Mouse (Mus musculus): ENCODE results near the gene Cfap73. TPM values are rescaled to one million over a fixed set of nuclear protein-coding genes. Genes with fewer than 3 reads are reported as not detected.

Cfap73 gene
- not detected in 2 replicates for polyA plus RNA-seq (2015; fragmentation: Nextera tagmentation; extraction: Ambion mirVana)

DNA sequence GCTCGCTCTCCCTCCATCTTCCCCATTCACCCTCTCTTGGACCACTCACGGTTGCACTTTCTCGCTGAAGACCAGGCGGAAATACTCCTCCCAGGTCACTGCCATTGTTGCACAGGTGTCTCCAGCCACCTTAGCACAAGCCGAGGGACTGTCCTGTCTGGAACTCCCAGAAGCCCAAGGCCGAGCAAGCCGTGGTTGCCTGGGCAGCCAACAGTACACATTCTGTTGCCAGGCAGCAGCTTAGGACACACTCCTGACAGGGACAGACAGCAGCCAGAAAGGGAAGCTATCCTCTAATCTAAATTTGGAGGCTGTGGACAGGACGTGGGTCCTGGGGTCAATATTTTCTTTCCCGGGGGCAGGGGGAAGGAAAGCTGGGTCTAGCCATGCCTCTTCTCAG is at the start of gene Cfap73:
Cfap73 (minus strand) TSS at position 105 of the 400 bp plus-strand sequence.
- H3K36me3 ChIP-seq: 0 out of 2 replicates have a peak, but pooled peaks cover 1% of the 10 kb centered on the region
- H3K27me3 ChIP-seq: peaks cover 35% of the 10 kb centered on the region
- H3K9me3 ChIP-seq: peaks cover 4% of the 10 kb centered on the region
- no peak for ATAC-seq (ENCODE audit: insufficient number of reproducible peaks, insufficient read depth, low FRiP score, low TSS enrichment, low read depth)
- H3K4me2 ChIP-seq: no peak within 1 kb of the TSS
- 59% methylated on average over 9 of the region's 9 CpGs for whole genome bisulfite sequencing
- no peaks in the 10 kb centered on the region for H3K4me1 ChIP-seq
- no peak within 1 kb of the TSS for H3K4me3 ChIP-seq
- no peak within 1 kb of the TSS for H3K9ac ChIP-seq
- H3K27ac ChIP-seq: no peak within 1 kb of the TSS

GRCm38 (mm10) chr5:120682982-120683771 is 49.1 kb upstream of the Cfap73 start:
- H3K27ac ChIP-seq: no peak overlapping the region
- H3K36me3 ChIP-seq: no peaks in the 10 kb centered on the region
- H3K9me3 ChIP-seq: 0 out of 2 replicates have a peak, but pooled peaks cover 4% of the 10 kb centered on the region
- 9% methylated on average over 24 of the region's 24 CpGs for WGBS
- H3K4me2 ChIP-seq: peak overlapping the region; percentile 22; the same call in 1 of the 2 replicates
- no peak for ATAC-seq (ENCODE audit: insufficient number of reproducible peaks, insufficient read depth, low FRiP score, low TSS enrichment, low read depth)
- H3K4me3 ChIP-seq: no peak overlapping the region
- H3K4me1 ChIP-seq: peaks cover 25% of the 10 kb centered on the region
- H3K27me3 ChIP-seq: peaks cover 53% of the 10 kb centered on the region
- no peak overlapping the region for H3K9ac ChIP-seq

GRCm38 (mm10) chr5:120680918-120681317 is 46.9 kb upstream of the Cfap73 start:
- ATAC-seq (ENCODE audit: insufficient number of reproducible peaks, insufficient read depth, low FRiP score, low TSS enrichment, low read depth): no peak
- H3K4me2 ChIP-seq: 0 out of 2 replicates have a peak overlapping the region, but pooled peaks have one; percentile 62
- no peak overlapping the region for H3K4me3 ChIP-seq
- no peak overlapping the region for H3K27ac ChIP-seq
- H3K9ac ChIP-seq: no peak overlapping the region
- H3K27me3 ChIP-seq: peaks cover 45% of the 10 kb centered on the region
- H3K36me3 ChIP-seq: no peaks in the 10 kb centered on the region
- 85% methylated on average over 18 of the region's 18 CpGs for WGBS
- H3K4me1 ChIP-seq: peaks cover 25% of the 10 kb centered on the region
- H3K9me3 ChIP-seq: 0 out of 2 replicates have a peak, but pooled peaks cover 4% of the 10 kb centered on the region

- peak overlapping the region; percentile 62 for H3K4me2 ChIP-seq
- peak overlapping the region; percentile 38 for H3K4me3 ChIP-seq
- H3K9me3 ChIP-seq: 0 out of 2 replicates have a peak, but pooled peaks cover 4% of the 10 kb centered on the region
- H3K27me3 ChIP-seq: peaks cover 35% of the 10 kb centered on the region
- peak overlapping the region; percentile 65 for H3K9ac ChIP-seq
- 2% methylated on average over 24 of the region's 24 CpGs for WGBS
- ATAC-seq (ENCODE audit: insufficient number of reproducible peaks, insufficient read depth, low FRiP score, low TSS enrichment, low read depth): peak; percentile 71; the same call in 1 of the 2 replicates
- peaks cover 25% of the 10 kb centered on the region for H3K4me1 ChIP-seq
- peak overlapping the region; percentile 69 for H3K27ac ChIP-seq
- no peaks in the 10 kb centered on the region for H3K36me3 ChIP-seq
Observed at GRCm38 (mm10) chr5:120679676-120680555, 45.9 kb upstream of the Cfap73 start.

- Histone ChIP-seq H3K4me1 (peaks cover 25% of the 10 kb centered on the region), H3K9ac (no peak overlapping the region), H3K27me3 (peaks cover 11% of the 10 kb centered on the region), H3K9me3 (no peaks in the 10 kb centered on the region), H3K4me3 (no peak overlapping the region), H3K27ac (no peak overlapping the region), H3K4me2 (no peak overlapping the region), H3K36me3 (no peaks in the 10 kb centered on the region)
- WGBS: 24% methylated on average over 2 of the region's 2 CpGs
- ATAC-seq (ENCODE audit: insufficient number of reproducible peaks, insufficient read depth, low FRiP score, low TSS enrichment, low read depth): no peak
Observed at GRCm38 (mm10) chr5:120677516-120677915, 43.5 kb upstream of the Cfap73 start.

- no peak overlapping the region for H3K9ac ChIP-seq
- no peak overlapping the region for H3K4me2 ChIP-seq
- H3K4me1 ChIP-seq: peaks cover 10% of the 10 kb centered on the region
- H3K36me3 ChIP-seq: no peaks in the 10 kb centered on the region
- no peak overlapping the region for H3K4me3 ChIP-seq
- 37% methylated on average over 21 of the region's 21 CpGs for WGBS
- ATAC-seq (ENCODE audit: insufficient number of reproducible peaks, insufficient read depth, low FRiP score, low TSS enrichment, low read depth): no peak
- no peaks in the 10 kb centered on the region for H3K9me3 ChIP-seq
- H3K27me3 ChIP-seq: no peaks in the 10 kb centered on the region
- no peak overlapping the region for H3K27ac ChIP-seq
Observed at GRCm38 (mm10) chr5:120674229-120675145, 40.5 kb upstream of the Cfap73 start.

DNA sequence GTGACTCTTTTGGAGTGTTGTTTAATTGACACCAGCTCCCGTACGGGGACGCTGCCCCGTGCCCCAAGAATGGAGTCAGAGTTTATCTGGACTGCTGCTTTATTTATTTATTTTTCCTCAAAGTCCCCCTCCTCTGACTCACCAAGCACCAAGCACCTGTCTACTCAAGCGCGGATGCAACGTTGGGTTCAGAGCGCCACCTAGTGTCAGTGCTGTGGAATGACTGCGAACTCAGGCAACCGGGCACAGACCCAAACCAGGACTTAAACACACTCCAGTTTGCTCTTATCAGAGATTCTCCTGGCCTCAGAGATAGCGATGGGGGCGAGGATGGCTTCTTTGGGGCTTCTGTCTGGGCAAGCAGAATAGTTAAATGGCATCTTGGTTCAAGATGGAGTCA is 39.6 kb upstream of the Cfap73 start:
- no peak for ATAC-seq (ENCODE audit: insufficient number of reproducible peaks, insufficient read depth, low FRiP score, low TSS enrichment, low read depth)
- peaks cover 6% of the 10 kb centered on the region for H3K4me1 ChIP-seq
- no peaks in the 10 kb centered on the region for H3K9me3 ChIP-seq
- no peak overlapping the region for H3K9ac ChIP-seq
- H3K27ac ChIP-seq: no peak overlapping the region
- H3K27me3 ChIP-seq: no peaks in the 10 kb centered on the region
- WGBS: 13% methylated on average over 12 of the region's 12 CpGs
- H3K4me2 ChIP-seq: no peak overlapping the region
- no peak overlapping the region for H3K4me3 ChIP-seq
- no peaks in the 10 kb centered on the region for H3K36me3 ChIP-seq

DNA sequence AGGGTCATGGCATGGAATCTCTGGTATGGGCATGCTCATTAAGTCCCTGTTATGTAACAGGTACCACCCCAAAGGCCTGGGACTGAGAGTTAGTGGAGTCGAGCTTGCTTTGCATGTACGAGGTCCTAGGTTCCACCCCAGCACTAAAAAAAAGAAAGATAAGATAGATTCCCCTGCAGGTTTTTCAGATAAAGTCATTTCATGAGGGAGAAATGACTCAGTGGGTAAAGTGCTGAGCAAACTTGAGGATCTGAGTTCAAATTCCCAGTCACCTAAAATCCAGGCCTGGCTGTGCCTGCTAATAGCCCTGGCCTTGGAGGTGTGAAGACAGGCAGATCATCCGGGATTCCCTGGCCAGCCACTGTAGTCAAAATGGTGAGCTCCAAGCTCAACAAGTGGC is 37.8 kb upstream of the Cfap73 start:
- 81% methylated on average over 3 of the region's 3 CpGs for WGBS
- Histone ChIP-seq H3K36me3 (no peaks in the 10 kb centered on the region), H3K9me3 (no peaks in the 10 kb centered on the region), H3K27me3 (0 out of 2 replicates have a peak, but pooled peaks cover 5% of the 10 kb centered on the region), H3K4me2 (no peak overlapping the region), H3K9ac (no peak overlapping the region), H3K4me1 (peaks cover 6% of the 10 kb centered on the region), H3K27ac (no peak overlapping the region), H3K4me3 (no peak overlapping the region)
- no peak for ATAC-seq (ENCODE audit: insufficient number of reproducible peaks, insufficient read depth, low FRiP score, low TSS enrichment, low read depth)

DNA sequence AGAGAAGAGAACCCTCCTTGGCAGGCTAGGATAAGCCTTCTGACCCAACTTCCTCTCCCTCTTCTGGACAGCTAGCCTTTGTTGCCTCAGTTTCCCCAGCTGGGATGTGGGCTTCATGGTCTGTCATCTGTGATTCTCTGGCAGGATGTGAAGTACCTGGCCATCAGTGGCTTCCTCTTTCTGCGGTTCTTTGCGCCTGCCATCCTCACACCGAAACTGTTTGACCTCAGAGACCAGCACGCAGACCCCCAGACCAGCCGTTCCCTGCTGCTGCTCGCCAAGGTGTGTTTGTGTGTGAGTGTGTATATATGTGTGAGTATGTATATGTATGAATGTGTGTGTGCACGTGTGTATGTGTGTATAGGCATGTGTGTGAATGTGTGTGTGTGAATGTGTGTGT is 36.1 kb upstream of the Cfap73 start:
- no peak overlapping the region for H3K27ac ChIP-seq
- peaks cover 6% of the 10 kb centered on the region for H3K4me1 ChIP-seq
- 86% methylated on average over 7 of the region's 7 CpGs for WGBS
- ATAC-seq (ENCODE audit: insufficient number of reproducible peaks, insufficient read depth, low FRiP score, low TSS enrichment, low read depth): no peak
- H3K27me3 ChIP-seq: peaks cover 17% of the 10 kb centered on the region
- H3K9ac ChIP-seq: no peak overlapping the region
- H3K4me2 ChIP-seq: no peak overlapping the region
- no peak overlapping the region for H3K4me3 ChIP-seq
- no peaks in the 10 kb centered on the region for H3K9me3 ChIP-seq
- H3K36me3 ChIP-seq: no peaks in the 10 kb centered on the region

- Histone ChIP-seq H3K4me1 (no peaks in the 10 kb centered on the region), H3K36me3 (no peaks in the 10 kb centered on the region), H3K4me2 (no peak overlapping the region), H3K9me3 (no peaks in the 10 kb centered on the region), H3K4me3 (no peak overlapping the region), H3K9ac (no peak overlapping the region), H3K27me3 (peaks cover 17% of the 10 kb centered on the region), H3K27ac (no peak overlapping the region)
- no peak for ATAC-seq (ENCODE audit: insufficient number of reproducible peaks, insufficient read depth, low FRiP score, low TSS enrichment, low read depth)
- WGBS: 67% methylated on average over 7 of the region's 7 CpGs
Observed at GRCm38 (mm10) chr5:120668761-120669160, 34.7 kb upstream of the Cfap73 start.

DNA sequence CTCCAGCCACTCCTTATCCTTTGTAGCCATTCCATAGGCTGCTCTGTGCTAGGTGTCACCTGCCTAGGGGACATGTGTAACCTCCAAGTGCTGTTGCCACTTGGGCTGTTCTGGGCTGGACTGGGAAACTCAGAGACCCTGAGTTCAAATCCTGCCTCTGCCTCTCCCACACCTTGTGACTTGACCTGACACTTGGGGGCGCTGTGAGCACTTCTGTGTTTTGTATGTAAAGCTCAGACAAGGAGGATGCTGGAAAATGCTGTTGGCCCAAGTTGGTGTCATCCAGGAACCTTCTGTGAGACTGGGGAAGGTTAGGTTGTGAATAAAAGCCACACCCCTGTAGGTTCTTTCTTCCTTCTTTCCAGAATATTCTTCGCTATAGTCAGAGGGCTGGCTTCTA is 30.9 kb upstream of the Cfap73 start:
- Histone ChIP-seq H3K27ac (no peak overlapping the region), H3K9me3 (no peaks in the 10 kb centered on the region), H3K4me2 (no peak overlapping the region), H3K4me3 (no peak overlapping the region), H3K27me3 (peaks cover 22% of the 10 kb centered on the region), H3K9ac (no peak overlapping the region), H3K4me1 (no peaks in the 10 kb centered on the region), H3K36me3 (no peaks in the 10 kb centered on the region)
- WGBS: 54% methylated on average over 2 of the region's 2 CpGs
- ATAC-seq (ENCODE audit: insufficient number of reproducible peaks, insufficient read depth, low FRiP score, low TSS enrichment, low read depth): no peak
